Mouse (Mus musculus) mesoderm, embryonic 11.5 days (tissue): ENCODE data around the gene Rab40c.
"Not testable (repeated sequence)": the region's sequence is repeated elsewhere in the genome, so short reads cannot be mapped to it uniquely, and the experiment has no call there.

Experiments
- DNase-seq: peaks from one replicate; pipeline ENCODE4 v3.0.0-alpha.2; 2012; ENCODE audit warnings: low read depth, low spot score

Rab40c gene

DNA sequence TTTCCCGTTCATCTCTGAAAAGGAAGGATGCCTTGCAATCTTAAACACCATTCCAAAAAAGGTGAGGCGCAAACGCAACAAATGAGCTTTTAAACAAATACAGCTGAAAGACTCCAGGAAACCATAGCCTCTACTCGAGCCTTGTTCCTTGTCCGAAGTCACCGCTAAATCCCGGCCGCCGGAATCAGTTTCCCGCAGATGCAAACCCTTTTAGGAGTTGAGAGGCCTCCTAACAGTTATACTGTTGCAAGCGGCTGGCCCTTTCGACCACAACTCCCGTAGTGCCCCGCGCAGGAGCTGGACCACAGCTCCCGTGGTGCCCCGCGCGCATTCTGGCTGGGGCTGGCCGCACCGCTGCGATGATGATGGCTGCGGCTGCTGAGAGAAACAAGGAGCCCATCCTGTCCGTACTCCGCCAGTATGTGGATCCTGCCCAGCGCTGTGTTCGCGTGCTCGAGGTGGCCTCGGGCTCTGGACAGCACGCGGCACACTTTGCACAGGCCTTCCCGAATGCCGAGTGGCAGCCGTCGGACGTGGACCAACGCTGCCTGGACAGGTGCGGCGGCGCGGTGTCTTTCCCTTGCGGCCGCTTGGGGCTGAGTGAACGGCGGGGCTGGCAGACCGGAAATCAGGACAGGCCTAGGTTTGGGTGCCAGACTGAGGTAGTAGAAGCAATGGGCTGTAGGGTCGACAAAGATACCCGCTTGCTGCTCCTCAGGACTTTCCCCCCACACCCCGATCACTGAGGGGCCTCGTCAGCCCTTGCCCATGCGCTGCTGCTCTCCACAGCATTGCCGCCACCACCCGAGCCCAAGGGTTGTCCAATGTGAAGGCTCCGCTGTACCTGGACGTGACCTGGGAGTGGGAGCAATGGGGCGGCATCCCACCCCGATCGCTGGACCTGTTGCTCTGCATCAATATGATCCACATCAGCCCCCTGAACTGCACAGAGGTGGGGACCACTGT lies 44.1 kb downstream of the Rab40c start:
- peak; percentile 86 for DNase-seq

DNA sequence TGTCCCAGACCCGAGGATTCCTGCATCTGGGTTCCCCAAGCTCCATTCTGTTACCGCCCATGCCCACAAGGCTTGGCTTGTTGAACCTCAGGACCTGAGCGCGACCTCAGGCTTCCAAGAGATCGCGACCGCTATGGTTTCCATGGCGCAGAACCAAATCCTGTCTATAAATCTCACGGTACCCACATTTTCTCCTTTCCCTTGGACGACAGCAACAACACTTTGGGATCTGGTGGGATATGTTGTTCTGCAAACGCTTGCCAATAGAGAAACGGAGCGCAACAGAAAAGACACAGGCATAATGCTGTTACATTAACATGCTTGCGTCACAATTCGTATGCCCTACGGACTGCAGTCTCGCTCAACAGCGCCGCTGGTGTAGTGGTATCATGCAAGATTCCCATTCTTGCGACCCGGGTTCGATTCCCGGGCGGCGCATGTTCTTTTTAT lies 44.8 kb downstream of the Rab40c start, which contains the start of gene Mettl26:
Gene Mettl26 (plus strand): TSS at position 354 of the 450 bp plus-strand sequence.
- DNase-seq, result peak; percentile 92

DNA sequence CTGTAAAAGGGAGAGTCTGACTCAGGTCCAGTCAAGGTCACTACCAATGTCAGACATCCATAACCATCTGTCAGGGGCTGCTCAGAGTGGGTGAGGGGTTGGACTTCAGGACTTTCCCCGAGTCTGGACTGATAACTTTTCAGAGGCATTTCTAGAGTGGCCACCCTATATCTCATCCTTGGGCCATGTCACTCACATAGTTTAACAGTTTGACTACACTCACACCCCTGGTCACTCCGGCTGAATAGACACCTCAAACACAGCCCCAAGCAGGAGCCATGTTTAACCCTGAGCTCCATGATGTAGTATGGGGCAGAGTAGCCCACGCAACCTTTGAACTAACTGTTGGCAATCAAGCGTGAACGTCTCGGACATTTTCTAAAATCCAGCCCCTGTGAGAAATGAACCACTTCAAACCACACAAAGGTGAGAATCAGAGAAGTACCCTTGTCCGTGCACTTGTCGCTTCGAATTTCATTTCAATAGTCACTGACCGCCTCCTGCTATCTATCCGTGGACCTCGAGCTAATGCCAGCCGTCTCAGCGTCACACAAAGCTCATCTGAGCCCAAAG lies 45.3 kb downstream of the Rab40c start:
- no peak for DNase-seq

DNA sequence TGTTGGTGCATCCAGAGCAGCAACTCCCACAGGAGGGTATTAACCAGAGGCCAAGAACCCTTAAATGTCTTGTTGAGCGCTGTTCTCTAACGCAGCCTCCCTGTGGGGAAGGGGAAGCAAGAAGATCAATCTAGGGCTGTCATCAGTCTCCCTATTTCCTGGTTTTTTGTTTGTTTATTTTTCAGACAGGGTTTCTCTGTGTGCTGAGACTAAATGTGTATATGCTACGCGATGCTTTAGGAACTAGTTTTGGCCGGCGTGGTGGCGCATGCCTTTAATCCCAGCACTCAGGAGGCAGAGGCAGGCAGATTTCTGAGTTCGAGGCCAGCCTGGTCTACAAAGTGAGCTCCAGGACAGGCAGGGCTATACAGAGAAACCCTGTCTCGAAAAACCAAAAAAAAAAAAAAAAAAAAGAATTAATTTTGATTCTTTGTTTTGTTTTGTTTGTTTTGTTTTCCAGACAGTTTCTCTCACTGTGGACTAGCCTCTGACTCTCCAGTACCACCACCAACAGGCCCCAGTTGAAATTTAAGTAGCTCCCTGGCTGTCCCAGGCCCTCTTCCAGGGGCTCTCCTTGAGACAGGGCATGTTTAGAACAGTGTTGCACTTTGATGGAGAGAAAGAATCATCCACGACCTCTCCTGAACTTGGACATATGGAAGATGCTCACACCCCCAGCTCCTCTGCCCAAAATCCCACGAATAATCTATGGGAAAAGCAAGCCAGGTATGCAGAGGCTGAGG lies 46.0 kb downstream of the Rab40c start:
- no peak for DNase-seq

DNA sequence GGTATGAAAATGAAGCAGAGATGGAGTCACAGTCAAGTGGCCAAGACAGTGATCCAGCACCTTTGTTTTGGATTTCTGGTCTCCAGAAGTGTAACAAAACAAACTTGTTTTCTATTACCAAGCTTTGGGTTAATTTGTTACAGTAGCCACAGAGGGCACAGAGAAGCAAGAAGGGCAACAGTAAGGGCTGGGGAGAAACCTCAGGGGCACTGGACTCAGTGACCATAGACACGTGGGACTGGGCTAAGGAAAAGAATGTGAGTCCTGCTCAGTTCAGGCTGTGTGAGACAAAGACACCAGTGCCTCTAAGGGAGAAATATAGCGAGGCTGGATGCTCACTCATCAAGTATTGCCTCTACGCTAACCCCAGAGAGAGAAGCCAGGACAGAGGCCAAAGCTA lies 46.9 kb downstream of the Rab40c start:
- DNase-seq, result no peak

DNA sequence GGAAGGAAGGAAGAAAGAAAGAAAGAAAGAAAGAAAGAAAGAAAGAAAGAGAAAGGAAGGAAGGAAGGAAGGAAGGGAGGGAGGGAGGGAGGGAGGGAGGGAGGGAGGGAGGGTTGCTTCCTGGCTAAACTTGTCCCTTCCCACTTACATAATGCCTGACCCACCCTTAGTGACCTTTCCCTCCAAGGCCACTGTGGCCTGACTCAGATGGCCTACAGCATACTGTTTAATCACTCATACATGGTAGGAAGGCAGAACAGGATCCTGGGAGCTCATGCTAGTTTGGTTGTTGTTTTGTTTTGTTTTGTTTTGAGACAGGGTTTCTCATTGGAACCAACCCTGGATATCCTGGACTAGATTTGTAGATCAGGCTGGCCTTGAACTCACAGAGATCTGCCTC lies 48.0 kb downstream of the Rab40c start:
- DNase-seq, result not testable (repeated sequence)

DNA sequence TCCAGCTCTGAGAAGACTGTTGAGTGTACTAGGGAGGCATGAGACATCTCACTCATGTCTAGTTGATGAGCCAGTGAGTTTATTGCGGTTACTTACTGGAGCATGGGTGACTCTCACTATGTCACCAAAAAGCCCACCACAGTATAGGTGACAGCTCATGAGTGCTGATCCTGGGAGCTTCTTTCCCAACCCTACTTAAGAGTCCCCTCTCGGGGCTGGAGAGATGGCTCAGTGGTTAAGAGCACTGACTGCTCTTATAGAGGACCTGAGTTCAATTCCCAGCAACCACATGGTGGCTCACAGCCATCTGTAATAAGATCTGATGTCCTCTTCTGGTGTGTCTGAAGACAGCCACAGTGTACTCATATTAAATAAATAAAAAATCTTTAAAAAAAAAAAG lies 49.6 kb downstream of the Rab40c start:
- DNase-seq, result no peak

DNA sequence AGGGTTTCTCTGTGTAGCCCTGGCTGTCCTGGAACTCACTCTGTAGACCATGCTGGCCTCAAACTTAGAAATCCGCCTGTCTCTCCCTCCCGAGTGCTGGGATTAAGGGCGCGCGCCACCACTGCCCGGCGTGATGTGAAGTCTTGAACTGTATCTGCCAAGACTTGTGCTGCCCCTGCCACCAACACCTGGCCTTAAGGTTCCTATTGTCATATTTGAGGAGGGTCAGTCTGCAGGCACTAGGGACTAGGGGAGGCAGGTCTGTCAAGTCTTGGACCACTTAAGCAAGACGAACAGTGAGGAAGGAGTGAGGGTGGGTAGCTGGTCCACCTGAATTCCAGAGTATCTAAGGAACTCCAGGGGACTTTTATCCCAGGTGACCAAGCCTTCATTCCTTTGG lies 50.0 kb downstream of the Rab40c start:
- DNase-seq, result no peak

DNA sequence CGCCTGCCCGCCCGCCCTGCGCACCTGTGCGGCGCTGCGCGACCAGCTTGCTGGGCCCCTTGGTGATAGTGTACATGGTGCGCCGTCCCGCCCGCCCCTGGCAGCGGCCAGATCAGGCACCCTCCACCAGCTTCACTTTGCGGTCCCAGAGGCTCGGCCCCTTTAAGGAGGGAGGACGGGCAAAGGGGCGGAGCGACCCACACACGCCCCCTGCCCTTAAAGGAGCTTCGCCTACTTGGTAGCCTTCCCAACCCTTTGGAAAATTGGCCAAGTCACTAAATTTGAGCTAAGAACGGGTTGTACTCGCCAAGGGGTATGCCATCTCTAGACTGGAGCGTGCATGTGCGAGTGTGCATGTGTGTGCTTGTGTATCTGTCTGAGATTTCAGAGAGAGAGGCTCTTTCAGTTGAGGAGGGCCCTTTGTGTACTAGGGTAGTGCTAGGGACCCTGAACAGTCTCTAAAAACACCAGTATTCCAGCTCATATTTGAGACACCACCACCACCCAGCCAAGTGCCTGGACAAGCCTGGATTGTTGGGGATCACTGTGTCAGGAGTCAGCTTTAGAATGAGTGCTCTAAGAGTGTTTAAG lies 50.8 kb downstream of the Rab40c start, which contains the start of gene Mcrip2:
Gene Mcrip2 (minus strand): TSS at position 164 of the 591 bp plus-strand sequence.
- DNase-seq, result peak; percentile 71

DNA sequence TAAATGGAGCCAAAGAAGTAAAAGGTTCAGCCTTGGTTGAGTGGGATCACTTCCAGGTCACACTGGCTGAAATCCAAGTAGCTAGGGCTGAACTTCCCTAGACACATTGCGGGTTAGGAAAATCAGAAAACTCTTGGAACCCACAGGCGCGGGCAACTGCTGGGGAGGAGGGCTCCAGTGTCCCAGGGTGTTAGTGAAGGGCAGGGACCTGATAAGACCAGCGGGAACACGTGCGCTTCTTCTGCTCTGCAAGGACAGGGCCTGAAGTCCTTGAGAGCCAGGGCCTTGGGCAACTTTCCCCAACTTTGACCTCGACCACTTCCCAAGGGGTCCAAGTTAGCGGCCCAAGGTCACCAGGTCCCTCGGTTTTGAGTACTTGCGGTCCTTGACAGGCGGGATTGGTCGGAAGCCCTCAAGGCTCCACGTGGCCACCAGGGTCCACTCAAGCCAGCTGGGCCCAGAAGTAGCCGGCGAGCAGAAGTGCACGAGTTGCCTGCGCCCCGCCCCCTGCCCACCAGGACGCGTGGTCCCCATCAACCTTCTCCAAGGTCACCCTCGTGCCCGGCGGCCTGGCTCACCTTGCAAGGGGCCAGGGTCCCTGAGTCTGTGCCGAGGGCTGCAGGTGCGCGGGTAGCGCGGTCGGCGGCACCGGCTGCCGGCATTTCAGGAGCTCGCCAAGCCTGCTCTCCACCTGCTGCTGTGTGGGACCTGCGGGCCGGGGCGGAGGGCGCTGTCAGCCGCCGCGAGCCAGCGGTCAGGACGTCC lies 51.5 kb downstream of the Rab40c start:
- DNase-seq, result peak; percentile 45

DNA sequence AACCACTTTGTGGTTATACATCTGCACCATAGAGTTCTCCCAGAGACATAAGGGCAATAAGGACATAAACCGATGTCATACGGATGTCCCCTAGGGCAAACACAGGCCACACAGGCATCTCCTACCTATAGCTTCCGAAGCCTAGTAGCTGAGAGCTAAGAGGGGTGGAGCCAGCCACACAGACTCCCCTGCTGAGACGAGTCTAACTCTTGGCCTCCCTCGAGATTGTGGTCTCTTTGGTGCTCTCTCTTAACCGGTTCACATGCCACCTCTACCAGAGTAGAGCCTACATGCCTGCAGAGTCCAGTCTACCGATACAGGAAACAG lies 52.1 kb downstream of the Rab40c start:
- DNase-seq, result no peak

DNA sequence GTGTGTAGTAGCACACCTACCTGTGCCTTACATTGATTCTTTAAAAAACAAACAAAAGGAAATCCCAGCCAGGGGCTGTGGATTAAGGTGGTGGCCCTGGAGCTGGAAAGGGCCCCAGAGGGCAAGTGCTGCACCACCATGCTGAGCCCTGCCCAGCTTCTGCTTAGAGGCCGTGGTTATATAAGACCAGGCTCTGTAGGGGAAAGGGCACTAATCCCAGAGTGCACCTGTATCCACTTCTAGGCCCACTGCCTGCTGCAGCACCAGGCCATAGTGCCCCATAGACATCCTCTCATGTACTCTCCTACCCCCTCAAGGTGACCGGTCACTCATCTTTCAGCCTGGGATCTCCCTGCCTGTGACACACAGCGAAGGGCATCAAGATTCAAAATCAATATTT lies 53.4 kb downstream of the Rab40c start:
- no peak for DNase-seq

DNA sequence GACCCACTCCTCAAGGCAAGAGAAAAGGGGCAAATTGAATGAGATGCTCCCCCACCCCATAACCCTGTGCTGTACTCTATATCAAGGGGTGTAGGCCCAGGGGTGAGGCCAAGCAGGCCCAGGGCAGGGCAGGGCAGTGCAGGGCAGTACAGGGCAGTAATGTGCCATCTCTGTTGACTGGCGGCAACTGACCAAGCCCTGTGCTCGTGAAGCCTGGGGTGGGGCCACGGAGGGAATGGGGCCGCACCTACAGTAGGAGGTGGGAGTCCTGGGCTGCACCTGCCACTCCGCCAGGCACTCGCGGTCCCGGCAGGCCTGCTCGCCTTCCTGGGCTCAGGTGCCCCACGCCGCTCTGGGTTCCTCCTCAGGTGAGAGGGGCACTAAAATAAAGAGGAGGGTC lies 54.2 kb downstream of the Rab40c start:
- no peak for DNase-seq

DNA sequence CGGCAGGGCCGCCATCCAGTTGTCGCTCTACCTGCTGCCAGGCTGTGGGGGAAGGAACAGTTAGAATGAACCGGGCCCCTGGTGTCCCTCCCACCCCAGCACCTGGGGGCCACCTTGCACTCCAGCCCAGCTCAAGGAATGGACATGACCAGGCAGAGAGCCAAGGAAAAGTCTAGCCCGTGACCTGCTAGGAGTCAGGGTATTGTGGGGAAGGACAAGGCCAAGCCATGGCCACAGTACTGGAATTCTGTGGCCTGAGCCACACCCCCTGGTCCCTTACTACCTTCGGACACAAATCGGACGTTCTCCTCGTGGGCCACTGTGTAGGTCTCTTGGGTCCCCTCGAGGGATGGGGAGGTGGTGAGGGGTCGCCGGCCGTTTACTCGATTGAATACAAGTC lies 55.2 kb downstream of the Rab40c start:
- no peak for DNase-seq

DNA sequence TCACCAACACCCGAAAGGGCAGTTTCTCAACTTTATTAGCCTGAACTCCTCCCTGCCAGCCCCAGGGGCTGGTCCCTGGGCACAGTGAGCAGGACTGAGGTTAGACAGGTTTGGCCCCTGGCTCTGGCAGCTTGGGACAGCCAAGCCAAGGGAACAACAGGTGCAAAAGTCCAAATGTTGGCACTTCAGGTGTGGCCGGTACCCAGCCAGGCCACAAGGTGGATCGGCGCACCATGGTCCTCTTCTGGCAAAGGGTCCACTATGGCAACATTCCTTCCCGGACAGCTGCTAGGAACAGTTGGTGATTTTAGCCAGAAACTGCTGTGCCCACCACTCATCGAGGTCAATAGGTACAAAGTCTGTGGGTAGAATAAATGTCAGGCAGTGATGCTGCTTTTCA lies 55.8 kb downstream of the Rab40c start:
- no peak for DNase-seq

DNA sequence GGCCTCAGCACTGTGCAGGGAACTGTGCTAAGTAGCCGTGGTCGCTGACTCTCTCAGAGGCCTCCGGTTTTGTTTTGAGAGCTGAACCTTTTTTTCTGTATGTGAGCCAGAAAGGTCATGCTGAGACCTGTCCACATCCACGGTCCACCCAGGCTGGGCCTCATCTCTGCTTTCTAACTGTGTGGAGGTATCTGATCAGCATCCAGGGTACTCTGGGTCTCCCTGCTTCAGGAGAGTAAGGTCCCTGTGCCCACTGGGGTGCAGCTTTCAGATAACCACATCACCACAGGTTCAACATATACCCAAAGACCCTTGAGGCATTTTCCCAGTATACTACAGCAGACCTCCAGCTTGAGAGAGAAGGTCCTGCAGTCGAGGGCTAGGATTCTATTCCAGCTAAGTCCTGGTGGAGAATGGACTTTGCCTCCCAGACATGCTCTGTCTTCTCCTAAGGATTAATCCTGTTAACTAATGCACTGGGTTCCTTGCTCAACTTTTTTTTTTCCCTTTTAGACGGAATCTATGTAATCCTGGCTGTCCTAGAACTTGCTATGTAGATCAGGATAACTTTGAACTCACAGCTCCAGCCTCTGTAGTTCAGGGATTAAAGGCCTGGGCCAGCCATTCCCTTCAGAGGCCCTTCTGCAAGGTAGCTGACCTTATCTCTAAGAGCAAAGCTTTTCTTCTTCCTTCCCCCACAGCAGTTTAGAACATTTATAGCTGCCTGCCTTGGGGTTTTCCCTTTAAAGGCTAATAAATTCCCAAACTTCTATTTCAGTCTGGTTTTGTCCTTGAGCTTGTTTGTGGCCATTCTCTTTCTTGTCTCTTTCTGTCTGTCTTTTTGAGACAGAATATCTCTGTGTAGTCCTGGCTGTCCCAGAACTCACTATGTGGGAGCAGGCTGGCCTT lies 57.6 kb downstream of the Rab40c start:
- no peak for DNase-seq

DNA sequence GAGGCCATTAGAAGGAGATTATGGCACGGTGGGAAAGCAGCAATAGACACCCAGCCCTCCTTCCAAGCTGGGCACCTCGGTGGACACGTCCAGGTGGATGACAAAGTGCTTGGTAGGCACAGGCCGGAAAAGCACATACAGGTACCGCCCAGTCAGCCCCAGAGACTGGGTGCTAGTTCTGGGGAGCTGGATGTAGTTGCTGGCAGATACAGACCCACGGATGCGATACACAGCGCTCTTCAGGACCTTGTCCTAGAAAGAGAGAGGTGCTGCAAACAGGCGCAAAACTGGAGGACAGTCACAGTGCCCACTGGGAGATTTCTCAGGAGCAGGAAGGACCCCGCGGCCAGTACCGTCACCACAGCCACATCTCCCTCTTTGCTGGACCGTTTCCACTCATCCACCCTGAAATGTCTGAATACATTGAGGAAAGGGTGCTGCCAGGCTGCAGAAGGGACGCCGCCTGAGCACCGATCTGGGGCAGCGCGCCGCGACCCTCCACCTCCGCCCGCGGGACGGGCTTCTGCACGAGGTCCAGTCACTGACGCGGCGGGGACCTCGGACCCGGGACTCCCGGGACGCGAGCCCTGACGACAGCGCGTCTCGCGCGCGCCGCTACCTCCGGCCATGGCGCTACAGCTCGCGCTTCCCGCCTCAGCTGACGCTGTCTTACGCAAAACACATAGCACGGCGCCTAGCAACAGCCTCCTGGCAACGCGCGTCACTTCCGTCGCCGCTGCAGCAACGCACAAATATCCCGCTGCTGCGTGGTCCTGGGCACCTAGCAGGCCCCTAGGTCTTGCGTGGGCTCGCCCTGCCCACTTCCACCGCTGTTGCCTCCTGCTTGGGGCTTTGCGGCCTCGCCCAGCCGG lies 58.5 kb downstream of the Rab40c start, which contains the start of gene Wdr90:
Gene Wdr90 (minus strand): TSS at position 670 of the 872 bp plus-strand sequence.
- peak; percentile 94 for DNase-seq

DNA sequence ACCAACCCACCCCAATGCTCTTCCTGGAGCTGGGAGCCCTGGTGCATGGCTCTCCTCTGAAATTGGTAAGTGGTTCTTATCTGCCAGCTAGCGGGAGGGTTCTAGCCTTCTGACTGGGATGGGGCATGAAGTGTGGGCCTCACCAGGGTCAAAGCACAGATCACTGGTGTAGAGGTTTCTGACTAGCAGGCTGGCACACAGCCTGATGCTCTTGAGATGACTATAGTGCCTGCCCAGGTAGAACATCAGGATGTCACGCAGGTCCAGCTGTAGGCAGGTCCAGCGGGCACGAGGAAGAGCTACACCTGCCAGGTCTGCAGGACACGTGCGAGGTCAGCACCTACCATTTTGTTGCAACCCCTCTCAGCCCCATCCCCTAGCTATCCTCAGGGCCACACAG lies 59.3 kb downstream of the Rab40c start:
- no peak for DNase-seq

DNA sequence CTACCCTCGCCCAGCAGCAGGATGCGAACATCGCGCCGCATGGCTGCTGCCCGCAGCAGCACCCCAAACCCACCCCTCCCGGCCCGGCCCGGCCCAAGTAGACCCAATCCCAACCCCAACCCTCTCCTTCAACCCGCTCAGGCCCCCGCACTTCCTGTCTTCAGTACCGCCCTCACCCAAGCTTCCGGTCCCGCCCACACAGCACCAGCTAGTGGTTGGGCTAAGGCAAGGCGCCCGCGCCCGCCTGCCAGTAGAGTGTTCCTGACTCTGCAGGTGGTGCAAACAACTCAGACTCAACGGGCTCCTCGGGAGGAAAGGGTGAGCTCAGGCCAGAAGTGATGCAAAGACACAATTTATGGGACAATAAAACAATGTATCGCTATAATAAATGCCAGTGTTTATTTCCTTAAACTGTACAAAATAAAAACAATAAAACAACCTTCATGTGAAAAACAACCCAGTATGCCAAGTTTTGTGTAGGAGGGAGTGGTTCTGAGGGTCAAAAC lies 75.1 kb downstream of the Rab40c start, which contains the start of gene Rhot2:
Gene Rhot2 (minus strand): TSS at position 456 of the 506 bp plus-strand sequence.
- DNase-seq, result peak; percentile 92
